Mouse (Mus musculus) layer of hippocampus, adult 2 months (tissue): ENCODE results near the gene Defa26. TPM values are rescaled to one million over a fixed set of nuclear protein-coding genes. Genes with fewer than 3 reads are reported as not detected.
"Not testable (repeated sequence)": the region's sequence is repeated elsewhere in the genome, so short reads cannot be mapped to it uniquely, and the experiment has no call there.

ENCODE experiments used
- DNase-seq, 2 experiments: peaks; one replicate each; pipeline ENCODE4 v3.0.0; 2022; ENCODE audit warnings: low spot score in 2 of 2
- H3K27ac ChIP-seq: fragments of 200-600 bp; 2 replicates; pipeline ENCODE4 v1.8.1; 2022
- H3K4me3 ChIP-seq: fragments of 200-600 bp; 2 replicates; pipeline ENCODE4 v1.8.1; 2022; ENCODE audit warnings: mild to moderate bottlenecking
- long read RNA-seq, 2 experiments: library from polyadenylated mRNA; stranded (forward); transcript quantifications; one replicate each; pipeline ENCODE4 v2.0.0; 2021; ENCODE audit warnings: borderline mapping rate in 2 of 2
- total RNA-seq, 2 experiments: library from RNA; stranded (reverse); gene quantifications; 2 replicates each; pipeline ENCODE4 v1.2.3; 2021

Gene Defa26
- not detected for total RNA-seq
- long read RNA-seq, experiment 1 = 0 reads
- long read RNA-seq, experiment 2 = 0 reads

GRCm38 (mm10) chr8:21617883-21618282, at the start of gene Defa26:
Defa26 (plus strand) TSS chr8:21618183.
- DNase-seq, H3K4me3 ChIP-seq, H3K27ac ChIP-seq: not testable (repeated sequence)

- not testable (repeated sequence) for DNase-seq, H3K27ac ChIP-seq, H3K4me3 ChIP-seq
These were observed 35.3 kb upstream of the Defa26 start, which contains the start of gene Defa28 for GRCm38 (mm10) chr8:21582706-21583105. Defa28 (plus strand) TSS chr8:21583006.

- not testable (repeated sequence) for H3K27ac ChIP-seq, DNase-seq, H3K4me3 ChIP-seq
These were observed 23.6 kb upstream of the Defa26 start, which contains the start of gene Gm7861 for GRCm38 (mm10) chr8:21594408-21594807. Gm7861 (minus strand) TSS chr8:21594508.

- H3K4me3 ChIP-seq, H3K27ac ChIP-seq, DNase-seq: not testable (repeated sequence)
These were observed 37.5 kb downstream of the Defa26 start, which contains the start of gene Defa17 for GRCm38 (mm10) chr8:21655480-21655879. Defa17 (plus strand) TSS chr8:21655780.

- not testable (repeated sequence) for H3K27ac ChIP-seq, H3K4me3 ChIP-seq, DNase-seq
These were observed 47.5 kb downstream of the Defa26 start, which contains the start of gene Defa34 for GRCm38 (mm10) chr8:21665497-21665896. Defa34 (plus strand) TSS chr8:21665797.

Other genes starting within 250 kb of the Defa26 start
- not detected for gene Defa2, start 239.7 kb upstream of the Defa26 start, total RNA-seq
- not detected for gene Defa33, start 226.4 kb upstream of the Defa26 start, total RNA-seq
- not detected for gene Defa36, start 190.8 kb upstream of the Defa26 start, total RNA-seq
- gene Gm7849, start 161.6 kb upstream of the Defa26 start, total RNA-seq = not detected
- gene Defa20, start 108.9 kb upstream of the Defa26 start, total RNA-seq = not detected
- gene Defa32, start 89.2 kb upstream of the Defa26 start, total RNA-seq = not detected
- gene Defa37, start 52.8 kb upstream of the Defa26 start, total RNA-seq = not detected
- not detected for gene Defa28, start 35.2 kb upstream of the Defa26 start, total RNA-seq
- not detected for gene Gm7861, start 23.7 kb upstream of the Defa26 start, total RNA-seq
- not detected for gene Defa17, start 37.6 kb downstream of the Defa26 start, total RNA-seq
- gene Defa34, start 47.6 kb downstream of the Defa26 start, total RNA-seq = not detected
- not detected for gene AY761184, start 85.5 kb downstream of the Defa26 start, total RNA-seq
- gene Defa24, start 116.3 kb downstream of the Defa26 start, total RNA-seq = not detected
- gene Defb50, start 205.4 kb downstream of the Defa26 start, total RNA-seq = not detected
- not detected for gene Defb2, start 221.7 kb downstream of the Defa26 start, total RNA-seq
- gene Defb10, start 240.7 kb downstream of the Defa26 start, total RNA-seq = not detected